ENCODE assay signal across 12 mouse cellular contexts in genomic region chr3:126744432-126745133, GRCm38 (mm10).
A peak's percentile ranks its signal among the peaks of the same experiment; 100 is the strongest.
DNase-seq lines count a peak whose midpoint lies in the region; ATAC-seq lines count a peak whose summit lies in the region.
"Had no signal": no experiment of that assay in that cellular context is flagged by ENCODE, and none has a peak within 500 bp of the region (broad histone marks: within the 10 kb centered on the region; RNA-seq: fewer than 3 reads in every experiment).

No protein-coding gene starts in this region.

- no peak overlapping the region for H3K4me3 ChIP-seq in midbrain, embryonic 10.5 days
- H3K4me3 ChIP-seq in midbrain, embryonic 14.5 days (replicated peaks; ENCODE audit: low read depth, low read length) = no peak overlapping the region
- H3K4me3 ChIP-seq in intestine, embryonic 16.5 days (ENCODE audit: low read length) = no peak overlapping the region
- H3K4me3 ChIP-seq: megakaryocyte, embryonic 14.5 days had no signal

- no peaks in the 10 kb centered on the region for H3K9me3 ChIP-seq in midbrain, embryonic 10.5 days (replicated peaks)
- no peaks in the 10 kb centered on the region for H3K9me3 ChIP-seq in midbrain, embryonic 14.5 days (ENCODE audit: control insufficient read depth, low read length)
- no peaks in the 10 kb centered on the region for H3K9me3 ChIP-seq in intestine, embryonic 16.5 days (ENCODE audit: control insufficient read depth, low read length)
- H3K9me3 ChIP-seq: megakaryocyte, embryonic 14.5 days had no signal

- H3K36me3 ChIP-seq in midbrain, embryonic 10.5 days = no peaks in the 10 kb centered on the region
- H3K36me3 ChIP-seq in midbrain, embryonic 14.5 days (ENCODE audit: control insufficient read depth, insufficient read depth, low read length) = no peaks in the 10 kb centered on the region
- H3K36me3 ChIP-seq in intestine, embryonic 16.5 days (ENCODE audit: control insufficient read depth, insufficient read depth, low read length) = no peaks in the 10 kb centered on the region

- ATAC-seq in frontal cortex, adult (ENCODE audit: low TSS enrichment) = peak; percentile 59; the same call in 1 of the 2 replicates
- ATAC-seq in midbrain, embryonic 14.5 days (ENCODE audit: low FRiP score, low TSS enrichment) = no peak
- ATAC-seq in inflammation-experienced regulatory T-cells, adult 6 months = peak; percentile 32
- ATAC-seq in intestine, embryonic 16.5 days = no peak

- no peak overlapping the region for H3K9ac ChIP-seq in midbrain, embryonic 14.5 days (replicated peaks; ENCODE audit: low read length)
- no peak overlapping the region for H3K9ac ChIP-seq in intestine, embryonic 16.5 days (ENCODE audit: low read depth, low read length)
- H3K9ac ChIP-seq: liver, embryonic 14.5 days had no signal

- H3K27ac ChIP-seq in midbrain, embryonic 10.5 days (replicated peaks) = peak overlapping the region; percentile 57
- no peak overlapping the region for H3K27ac ChIP-seq in midbrain, embryonic 14.5 days (replicated peaks; ENCODE audit: low read depth, low read length)
- no peak overlapping the region for H3K27ac ChIP-seq in intestine, embryonic 16.5 days (ENCODE audit: low read length)
- H3K27ac ChIP-seq: liver, embryonic 14.5 days had no signal

- peaks cover 20% of the 10 kb centered on the region for H3K4me1 ChIP-seq in midbrain, embryonic 10.5 days
- no peaks in the 10 kb centered on the region for H3K4me1 ChIP-seq in midbrain, embryonic 14.5 days (ENCODE audit: control insufficient read depth, insufficient read depth, low read length)
- H3K4me1 ChIP-seq in intestine, embryonic 16.5 days (ENCODE audit: control insufficient read depth, insufficient read depth, low read length) = no peaks in the 10 kb centered on the region
- H3K4me1 ChIP-seq: megakaryocyte, embryonic 14.5 days had no signal

- no peaks in the 10 kb centered on the region for H3K27me3 ChIP-seq in midbrain, embryonic 10.5 days (ENCODE audit: low read depth, poor library complexity, severe bottlenecking)
- H3K27me3 ChIP-seq in midbrain, embryonic 14.5 days (ENCODE audit: control insufficient read depth, insufficient read depth, low read length) = no peaks in the 10 kb centered on the region
- no peaks in the 10 kb centered on the region for H3K27me3 ChIP-seq in intestine, embryonic 16.5 days (replicated peaks; ENCODE audit: control insufficient read depth, insufficient read depth, low read length)
- H3K27me3 ChIP-seq: megakaryocyte, embryonic 14.5 days had no signal

- no peak overlapping the region for H3K4me2 ChIP-seq in midbrain, embryonic 14.5 days (ENCODE audit: low read length)
- no peak overlapping the region for H3K4me2 ChIP-seq in intestine, embryonic 16.5 days (ENCODE audit: low read depth, low read length)

- 56% methylated on average over 3 of the region's 3 CpGs for WGBS in midbrain, embryonic 10.5 days
- WGBS in midbrain, embryonic 14.5 days = 51% methylated on average over 3 of the region's 3 CpGs
- WGBS in intestine, embryonic 16.5 days = 81% methylated on average over 3 of the region's 3 CpGs

- DNase-seq in frontal cortex, postnatal 10 days (ENCODE audit: low spot score in 2 of 2) = no peak
- DNase-seq in midbrain, embryonic 10.5 days (ENCODE audit: low spot score) = no peak
- no peak for DNase-seq in midbrain, embryonic 14.5 days
- DNase-seq in brain, adult 2 months (ENCODE audit: low read depth, low spot score) = peak; percentile 96
- no peak for DNase-seq in ovary, adult 18-20 months (ENCODE audit: low spot score)
- DNase-seq: kidney, postnatal 36 days; thymus, postnatal 25 days had no signal

Comparison
In these comparisons a context has a peak if more than half of its experiments do, and no peak if none do; other contexts are left out.
1. ATAC-seq: peak in frontal cortex, adult (single experiment) and inflammation-experienced regulatory T-cells, adult 6 months (single experiment); none in midbrain, embryonic 14.5 days (single experiment) and intestine, embryonic 16.5 days (single experiment).